Mouse (Mus musculus) small intestine, adult 2 months (tissue): ENCODE measurements around the gene Tmem176a. TPM values are rescaled to one million over a fixed set of nuclear protein-coding genes. Genes with fewer than 3 reads are reported as not detected.

Experiments
- H3K27ac ChIP-seq: fragments of 200-500 bp; 2 replicates; pipeline ENCODE4 v1.5.1; 2012; ENCODE audit warnings: low read depth, low read length, control low read depth, inconsistent platforms; ENCODE audit not compliant: insufficient read depth
- H3K27me3 ChIP-seq: fragments of 200-500 bp; 2 replicates; pipeline ENCODE4 v1.6.1; 2012; ENCODE audit warnings: mild to moderate bottlenecking, moderate library complexity, low read length, inconsistent platforms; ENCODE audit not compliant: control insufficient read depth, insufficient read depth
- H3K36me3 ChIP-seq: fragments of 200-500 bp; 2 replicates; pipeline ENCODE4 v1.6.1; 2012; ENCODE audit warnings: mild to moderate bottlenecking, low read length, control low read depth, inconsistent platforms; ENCODE audit not compliant: control insufficient read depth, insufficient read depth
- H3K4me1 ChIP-seq: fragments of 200-500 bp; 2 replicates; pipeline ENCODE4 v1.6.1; 2012; ENCODE audit warnings: low read length, inconsistent platforms, mixed read lengths; ENCODE audit not compliant: control insufficient read depth, insufficient read depth, insufficient read length
- H3K4me3 ChIP-seq: fragments of 200-500 bp; 2 replicates; pipeline ENCODE4 v1.5.1; 2012; ENCODE audit warnings: low read depth, mild to moderate bottlenecking, control low read depth, inconsistent platforms, low read length, moderate library complexity
- CTCF ChIP-seq: fragments of 200-500 bp; IDR thresholded peaks from 2 replicates; pipeline ENCODE4 v1.5.1; 2012; ENCODE audit warnings: low read depth, mild to moderate bottlenecking, control low read depth, inconsistent platforms, low read length, moderate library complexity, mixed read lengths; ENCODE audit not compliant: insufficient replicate concordance, insufficient read length; ENCODE audit errors: extremely low read depth
- POLR2A ChIP-seq: fragments of 200-500 bp; IDR thresholded peaks from 2 replicates; pipeline ENCODE4 v1.6.1; 2012; ENCODE audit warnings: low read depth, mild to moderate bottlenecking, control low read depth, inconsistent platforms, low read length, moderate library complexity
- WGBS: fragments of 180-500 bp; shearing (Covaris S2); methylation state at CpG from one replicate; pipeline ENCODE4 v1.1.7; 2018; 5-methylcytosine and 5-hydroxymethylcytosine counted together
- polyA plus RNA-seq: library from polyadenylated mRNA; depleted of rRNA; stranded (reverse); fragments of >200 nt; gene quantifications from 2 replicates; pipeline ENCODE4 v1.2.3, GENCODE M21; 2012; rRNA removed

Tmem176a gene
- polyA plus RNA-seq: 52.3 and 84.3 TPM in 2 replicates

- Histone ChIP-seq H3K4me3 (peak within 1 kb of the TSS; percentile 63), H3K36me3 (peaks cover 34% of the 10 kb centered on the region), H3K27ac (peak within 1 kb of the TSS; percentile 96), H3K4me1 (no peaks in the 10 kb centered on the region; the same call in 1 of the 2 replicates), H3K27me3 (no peaks in the 10 kb centered on the region)
- TF ChIP-seq CTCF (no peak), POLR2A (no peak; the same call in 1 of the 2 replicates)
- WGBS: 2% methylated on average over 7 of the region's 7 CpGs
Measured at GRCm38 (mm10) chr6:48840371-48840969, at the start of gene Tmem176a. TSS of gene Tmem176a (plus strand) at chr6:48840919.

GRCm38 (mm10) chr6:48801897-48802296, 38.8 kb upstream of the Tmem176a start:
- no peaks in the 10 kb centered on the region for H3K4me1 ChIP-seq
- H3K27ac ChIP-seq: no peak overlapping the region
- TF ChIP-seq CTCF (no peak), POLR2A (no peak)
- no peaks in the 10 kb centered on the region for H3K36me3 ChIP-seq
- 86% methylated on average over 1 of the region's 1 CpGs for WGBS
- no peaks in the 10 kb centered on the region for H3K27me3 ChIP-seq
- no peak overlapping the region for H3K4me3 ChIP-seq

GRCm38 (mm10) chr6:48803406-48804051, 37.2 kb upstream of the Tmem176a start:
- H3K4me1 ChIP-seq: no peaks in the 10 kb centered on the region
- no peak overlapping the region for H3K27ac ChIP-seq
- no peak overlapping the region for H3K4me3 ChIP-seq
- TF ChIP-seq CTCF: no peak
- no peak for TF ChIP-seq POLR2A
- H3K36me3 ChIP-seq: no peaks in the 10 kb centered on the region
- no peaks in the 10 kb centered on the region for H3K27me3 ChIP-seq

- Histone ChIP-seq H3K36me3 (no peaks in the 10 kb centered on the region), H3K4me1 (no peaks in the 10 kb centered on the region), H3K27ac (no peak overlapping the region), H3K27me3 (no peaks in the 10 kb centered on the region), H3K4me3 (no peak overlapping the region)
- WGBS: 82% methylated on average over 5 of the region's 5 CpGs
- no peak for TF ChIP-seq POLR2A
- TF ChIP-seq CTCF: no peak
Measured at GRCm38 (mm10) chr6:48804346-48804745, 36.4 kb upstream of the Tmem176a start.

GRCm38 (mm10) chr6:48806746-48807145, 34.0 kb upstream of the Tmem176a start:
- 89% methylated on average over 3 of the region's 3 CpGs for WGBS
- H3K36me3 ChIP-seq: no peaks in the 10 kb centered on the region

GRCm38 (mm10) chr6:48809494-48810219, 31.1 kb upstream of the Tmem176a start:
- 49% methylated on average over 3 of the region's 3 CpGs for WGBS
- Histone ChIP-seq H3K4me1 (no peaks in the 10 kb centered on the region), H3K27ac (peak overlapping the region; percentile 35), H3K4me3 (no peak overlapping the region), H3K36me3 (no peaks in the 10 kb centered on the region), H3K27me3 (no peaks in the 10 kb centered on the region)
- TF ChIP-seq POLR2A: no peak
- no peak for TF ChIP-seq CTCF

More at GRCm38 (mm10) chr6:48806746-48807145, 34.0 kb upstream of the Tmem176a start:
- Histone ChIP-seq H3K4me1 (no peaks in the 10 kb centered on the region), H3K27me3 (no peaks in the 10 kb centered on the region), H3K27ac (no peak overlapping the region), H3K4me3 (no peak overlapping the region)
- no peak for TF ChIP-seq POLR2A
- no peak for TF ChIP-seq CTCF

GRCm38 (mm10) chr6:48815013-48815412, 25.7 kb upstream of the Tmem176a start:
- no peaks in the 10 kb centered on the region for H3K36me3 ChIP-seq
- TF ChIP-seq POLR2A (no peak), CTCF (no peak)
- no peak overlapping the region for H3K27ac ChIP-seq
- no peaks in the 10 kb centered on the region for H3K27me3 ChIP-seq
- H3K4me3 ChIP-seq: no peak overlapping the region
- no peaks in the 10 kb centered on the region for H3K4me1 ChIP-seq
